Mouse (Mus musculus): ENCODE measurements around the gene Serpinb6d.

- TF ChIP-seq GATA1 (IDR thresholded peaks at IDR 0.05; ENCODE audit: borderline replicate concordance, low read length) (no peak), FLI1 (IDR thresholded peaks at IDR 0.05; ENCODE audit: low read length) (no peak)
These were observed 59.1 kb downstream of the Serpinb6d start for GRCm38 (mm10) chr13:33720296-33720695.
